Mouse (Mus musculus): Measurements from ENCODE around the gene Rasd1. TPM values are rescaled to one million over a fixed set of nuclear protein-coding genes. Genes with fewer than 3 reads are reported as not detected.

Rasd1 gene
- 1.9 TPM for polyA plus RNA-seq (2021)

- POLR2A ChIA-PET: interaction anchor here (0.9 kb wide), 1 partner anchor 111 kb away, joined by 3 read pairs; no protein-coding TSS in a partner anchor
- DNase-seq (ENCODE audit: low read depth, low spot score) (no peak), ATAC-seq (peak; percentile 77)
- no peak for TF ChIP-seq CTCF (IDR thresholded peaks at IDR 0.05)
- in situ Hi-C loops (cut with MboI; ENCODE audit: low pct_unique_long_range_greater_than_20kb): loop anchor here (5.0 kb wide), 2 partner anchors 67 to 112 kb away; no protein-coding TSS in a partner anchor
- no peaks in the 10 kb centered on the region for H3K27me3 ChIP-seq
- CTCF ChIA-PET: interaction anchor here (0.9 to 1.5 kb wide), 3 partner anchors 8 to 112 kb away, joined by 3 read pairs; no protein-coding TSS in a partner anchor
These were observed at the start of gene Rasd1 for GRCm38 (mm10) chr11:59964818-59965217. Rasd1 (minus strand) TSS chr11:59964944.

- peaks cover 2% of the 10 kb centered on the region for H3K27me3 ChIP-seq
- POLR2A ChIA-PET: no interaction called here
- CTCF ChIA-PET: no interaction called here
- no peak for ATAC-seq
- DNase-seq (ENCODE audit: low read depth, low spot score): no peak
- no peak for TF ChIP-seq CTCF (IDR thresholded peaks at IDR 0.05)
- in situ Hi-C loops (cut with MboI; ENCODE audit: low pct_unique_long_range_greater_than_20kb): no loop called here
These were observed 46.8 kb upstream of the Rasd1 start for GRCm38 (mm10) chr11:60011516-60011915.

- in situ Hi-C loops (cut with MboI; ENCODE audit: low pct_unique_long_range_greater_than_20kb): no loop called here
- H3K27me3 ChIP-seq: peaks cover 2% of the 10 kb centered on the region
- DNase-seq (ENCODE audit: low read depth, low spot score) (no peak), ATAC-seq (no peak)
- POLR2A ChIA-PET: no interaction called here
- TF ChIP-seq CTCF (IDR thresholded peaks at IDR 0.05): no peak
- CTCF ChIA-PET: no interaction called here
These were observed 44.7 kb upstream of the Rasd1 start for GRCm38 (mm10) chr11:60009451-60009850.

- DNase-seq (ENCODE audit: low read depth, low spot score): no peak
- in situ Hi-C loops (cut with MboI; ENCODE audit: low pct_unique_long_range_greater_than_20kb): no loop called here
- ChIA-PET POLR2A (no interaction called here), CTCF (no interaction called here)
- no peak for ATAC-seq
- TF ChIP-seq CTCF (IDR thresholded peaks at IDR 0.05): no peak
- H3K27me3 ChIP-seq: peaks cover 2% of the 10 kb centered on the region
These were observed 41.1 kb upstream of the Rasd1 start for GRCm38 (mm10) chr11:60005866-60006265.

- CTCF ChIA-PET: no interaction called here
These were observed 40.0 kb upstream of the Rasd1 start for GRCm38 (mm10) chr11:60004716-60005115.

GRCm38 (mm10) chr11:60003811-60004210 is 39.1 kb upstream of the Rasd1 start:
- no peak for ATAC-seq
- ChIA-PET CTCF (no interaction called here), POLR2A (interaction anchor here (1.0 kb wide), 1 partner anchor 23 kb away, joined by 3 read pairs; no protein-coding TSS in a partner anchor)
- H3K27me3 ChIP-seq: peaks cover 2% of the 10 kb centered on the region
- no peak for DNase-seq (ENCODE audit: low read depth, low spot score)
- in situ Hi-C loops (cut with MboI; ENCODE audit: low pct_unique_long_range_greater_than_20kb): no loop called here
- no peak for TF ChIP-seq CTCF (IDR thresholded peaks at IDR 0.05)

More at GRCm38 (mm10) chr11:60004716-60005115, 40.0 kb upstream of the Rasd1 start:
- in situ Hi-C loops (cut with MboI; ENCODE audit: low pct_unique_long_range_greater_than_20kb): no loop called here
- no peak for ATAC-seq
- POLR2A ChIA-PET: interaction anchor here (1.0 kb wide), 1 partner anchor 24 kb away, joined by 3 read pairs; no protein-coding TSS in a partner anchor
- H3K27me3 ChIP-seq: peaks cover 2% of the 10 kb centered on the region
- TF ChIP-seq CTCF (IDR thresholded peaks at IDR 0.05): no peak
- DNase-seq (ENCODE audit: low read depth, low spot score): no peak

GRCm38 (mm10) chr11:60001231-60001980 is 36.7 kb upstream of the Rasd1 start:
- no peaks in the 10 kb centered on the region for H3K27me3 ChIP-seq
- ATAC-seq (no peak), DNase-seq (ENCODE audit: low read depth, low spot score) (no peak)
- ChIA-PET POLR2A (no interaction called here), CTCF (no interaction called here)
- in situ Hi-C loops (cut with MboI; ENCODE audit: low pct_unique_long_range_greater_than_20kb): no loop called here
- TF ChIP-seq CTCF (IDR thresholded peaks at IDR 0.05): no peak

- ChIA-PET POLR2A (interaction anchor here (0.6 kb wide), 1 partner anchor 1877 kb away, joined by 3 read pairs; no protein-coding TSS in a partner anchor), CTCF (no interaction called here)
- in situ Hi-C loops (cut with MboI; ENCODE audit: low pct_unique_long_range_greater_than_20kb): no loop called here
- DNase-seq (ENCODE audit: low read depth, low spot score) (no peak), ATAC-seq (no peak)
- H3K27me3 ChIP-seq: no peaks in the 10 kb centered on the region
- no peak for TF ChIP-seq CTCF (IDR thresholded peaks at IDR 0.05)
These were observed 29.6 kb upstream of the Rasd1 start for GRCm38 (mm10) chr11:59994318-59994717.

GRCm38 (mm10) chr11:59991365-59991764 is 26.6 kb upstream of the Rasd1 start:
- ChIA-PET POLR2A (no interaction called here), CTCF (no interaction called here)
- in situ Hi-C loops (cut with MboI; ENCODE audit: low pct_unique_long_range_greater_than_20kb): no loop called here
- H3K27me3 ChIP-seq: no peaks in the 10 kb centered on the region
- ATAC-seq (no peak), DNase-seq (ENCODE audit: low read depth, low spot score) (no peak)
- no peak for TF ChIP-seq CTCF (IDR thresholded peaks at IDR 0.05)

GRCm38 (mm10) chr11:59989406-59989805 is 24.7 kb upstream of the Rasd1 start:
- in situ Hi-C loops (cut with MboI; ENCODE audit: low pct_unique_long_range_greater_than_20kb): no loop called here

GRCm38 (mm10) chr11:59977831-59978230 is 13.1 kb upstream of the Rasd1 start:
- in situ Hi-C loops (cut with MboI; ENCODE audit: low pct_unique_long_range_greater_than_20kb): no loop called here
- ChIA-PET CTCF (no interaction called here), POLR2A (no interaction called here)
- ATAC-seq (no peak), DNase-seq (ENCODE audit: low read depth, low spot score) (no peak)
- no peak for TF ChIP-seq CTCF (IDR thresholded peaks at IDR 0.05)
- H3K27me3 ChIP-seq: no peaks in the 10 kb centered on the region

More at GRCm38 (mm10) chr11:59989406-59989805, 24.7 kb upstream of the Rasd1 start:
- ChIA-PET POLR2A (no interaction called here), CTCF (interaction anchor here (1.5 kb wide), 1 partner anchor 38 kb away, joined by 4 read pairs; no protein-coding TSS in a partner anchor)
- ATAC-seq (no peak), DNase-seq (ENCODE audit: low read depth, low spot score) (no peak)
- no peaks in the 10 kb centered on the region for H3K27me3 ChIP-seq
- TF ChIP-seq CTCF (IDR thresholded peaks at IDR 0.05): no peak
